In genomic region chr7:97580843-97581214, GRCm38 (mm10) we compare ENCODE assay signal across 8 mouse cellular contexts. TPM values are rescaled to one million over a fixed set of nuclear protein-coding genes. Genes with fewer than 3 reads are reported as not detected.
DNase-seq lines count a peak whose midpoint lies in the region; ATAC-seq lines count a peak whose summit lies in the region.

No protein-coding gene starts in this region.

- peak overlapping the region; percentile 94 for H3K9ac ChIP-seq in lung, embryonic 16.5 days (ENCODE audit: low read length)

- H3K36me3 ChIP-seq in lung, embryonic 16.5 days (ENCODE audit: control insufficient read depth, insufficient read depth, low read length) = no peaks in the 10 kb centered on the region

- H3K4me2 ChIP-seq in lung, embryonic 16.5 days (ENCODE audit: low read depth, low read length) = peak overlapping the region; percentile 82

- peak overlapping the region; percentile 77 for H3K4me3 ChIP-seq in lung, embryonic 16.5 days (ENCODE audit: low read length)

- peak; percentile 88 for DNase-seq in MN1 (ENCODE audit: low spot score)
- peak; percentile 85 to 88 for DNase-seq in cerebellum, adult 18-20 months
- DNase-seq in forelimb bud, embryonic 11.5 days (ENCODE audit: low read depth, low spot score) = peak; percentile 78
- peak; percentile 69 for DNase-seq in layer of hippocampus, adult 9-10 months (ENCODE audit: low spot score)
- DNase-seq in ovary, postnatal 36 days (ENCODE audit: low spot score) = peak; percentile 81
- peak; percentile 87 for DNase-seq in thymus, postnatal 25 days

- H3K9me3 ChIP-seq in lung, embryonic 16.5 days (ENCODE audit: control insufficient read depth, low read length) = no peaks in the 10 kb centered on the region

- peaks cover 9% of the 10 kb centered on the region for H3K4me1 ChIP-seq in lung, embryonic 16.5 days (replicated peaks; ENCODE audit: control insufficient read depth, insufficient read depth, low read length)

- peak overlapping the region; percentile 96 for H3K27ac ChIP-seq in lung, embryonic 16.5 days (ENCODE audit: low read length)

- ATAC-seq in hematopoietic stem cell, adult 5-6 weeks (replicated peaks in 1 of 2; ENCODE audit: insufficient read depth in 1 of 2, low FRiP score in 2 of 2, low TSS enrichment in 1 of 2, low read depth in 1 of 2, poor library complexity in 2 of 2, severe bottlenecking in 2 of 2) = peak; percentile 74 to 79
- ATAC-seq in lung, embryonic 16.5 days (ENCODE audit: low read depth) = peak; percentile 53

- WGBS in lung, embryonic 16.5 days = 0% methylated on average over 11 of the region's 11 CpGs

- H3K27me3 ChIP-seq in lung, embryonic 16.5 days (ENCODE audit: control insufficient read depth, insufficient read depth, low read depth, low read length) = no peaks in the 10 kb centered on the region

RNA-seq across cellular contexts. Expression of gene Rsf1, which starts 1.1 kb away (rescaled TPM):
- 68.5 and 75.8 TPM in 2 replicates for total RNA-seq in hematopoietic stem cell, adult 5-6 weeks (2017)
- 18.6 and 18.7 TPM in 2 replicates for polyA plus RNA-seq in lung, embryonic 16.5 days (2015; fragmentation: Nextera tagmentation; extraction: Ambion mirVana)

RNA-seq across cellular contexts. Expression of gene Aamdc, which starts 1.5 kb away (rescaled TPM):
- total RNA-seq in hematopoietic stem cell, adult 5-6 weeks (2017) = 49.9 and 80.4 TPM in 2 replicates
- 52.6 and 54.6 TPM in 2 replicates for polyA plus RNA-seq in lung, embryonic 16.5 days (2015; fragmentation: Nextera tagmentation; extraction: Ambion mirVana)

Comparison
In these comparisons a context has a peak if more than half of its experiments do, and no peak if none do; other contexts are left out.
1. Peak in every context shown above with its lines: DNase-seq, ATAC-seq, H3K4me3 ChIP-seq and H3K27ac ChIP-seq.